Mouse (Mus musculus): ENCODE data around the gene Mpdu1. TPM values are rescaled to one million over a fixed set of nuclear protein-coding genes. Genes with fewer than 3 reads are reported as not detected.
A peak's percentile ranks its signal among the peaks of the same experiment; 100 is the strongest.

Mpdu1 gene
- polyA plus RNA-seq, 1 experiment from 2014 or later, result 58.9 TPM

DNA sequence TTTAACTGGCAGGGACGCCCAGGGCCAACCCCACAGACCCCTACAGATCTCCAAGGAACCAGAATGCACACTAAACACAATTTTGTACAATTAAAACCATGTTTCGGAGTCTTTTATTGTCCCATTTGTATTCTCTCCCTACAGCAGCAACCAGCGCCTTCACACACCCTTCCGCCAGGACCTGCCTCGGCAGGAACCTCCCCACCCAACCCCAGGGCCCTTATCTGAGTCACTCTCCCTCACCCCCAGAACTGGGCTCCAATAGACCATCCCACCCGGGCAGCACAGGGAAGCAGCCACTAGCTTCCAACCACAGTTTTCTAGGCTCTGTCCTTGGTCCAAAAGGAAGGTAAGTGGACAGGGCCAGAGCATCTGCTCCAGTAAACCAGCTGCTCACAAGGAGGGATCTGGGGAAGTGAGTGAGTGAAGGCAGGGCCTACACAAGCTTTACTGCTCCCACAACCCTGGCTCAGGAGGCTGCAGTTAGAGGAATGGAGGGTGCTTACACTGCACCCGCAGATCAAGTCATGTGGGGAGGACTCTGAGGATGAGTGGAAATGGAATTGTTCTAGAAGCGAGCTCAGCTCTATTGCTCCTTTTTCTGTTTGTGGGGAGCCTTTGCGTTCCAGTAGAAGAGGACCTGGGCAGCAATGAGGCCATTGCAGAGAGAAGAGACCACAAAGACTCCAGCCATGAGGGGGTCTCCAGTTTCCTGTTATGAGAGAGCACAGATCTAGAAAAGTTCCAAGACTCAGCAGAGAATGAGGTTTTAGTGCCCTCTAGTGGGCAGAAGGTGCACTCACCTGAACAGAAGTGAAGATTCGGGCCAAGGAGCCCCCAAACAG is 5.6 kb downstream of the Mpdu1 start:
- WGBS, result 65% methylated on average over 10 of the region's 10 CpGs
- H3K4me1 ChIP-seq, result peaks cover 45% of the 10 kb centered on the region
- ATAC-seq (ENCODE audit: insufficient number of reproducible peaks, low FRiP score, low TSS enrichment, low read depth), result no peak
- peak overlapping the region; percentile 77 for H3K27ac ChIP-seq
- H3K9ac ChIP-seq, result no peak overlapping the region
- peaks cover 56% of the 10 kb centered on the region for H3K36me3 ChIP-seq
- H3K27me3 ChIP-seq, result no peaks in the 10 kb centered on the region
- no peak overlapping the region for H3K4me3 ChIP-seq
- H3K9me3 ChIP-seq, result no peaks in the 10 kb centered on the region
- peak overlapping the region; percentile 19; the same call in 1 of the 2 replicates for H3K4me2 ChIP-seq

DNA sequence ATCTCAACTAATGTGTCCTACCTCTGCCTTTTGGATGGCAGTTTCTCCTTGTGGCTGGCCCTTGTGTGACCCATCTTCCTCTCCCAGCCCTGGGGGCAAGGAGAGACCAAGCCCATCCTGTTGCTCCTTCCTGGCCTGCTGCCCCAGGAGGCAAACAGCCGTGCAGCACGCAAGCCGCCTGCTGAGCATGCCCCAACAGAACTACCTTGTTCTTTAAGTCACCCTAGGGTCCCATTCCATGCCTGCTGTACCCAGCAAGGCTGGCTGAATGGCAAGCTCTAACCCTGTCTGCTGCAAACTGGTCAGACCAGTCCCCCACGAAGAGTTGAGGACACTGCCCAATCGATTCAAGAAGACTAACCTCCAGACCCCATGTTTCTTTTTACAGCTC is 6.4 kb downstream of the Mpdu1 start:
- Histone ChIP-seq H3K9ac (no peak overlapping the region), H3K27ac (peak overlapping the region; percentile 77), H3K36me3 (peaks cover 64% of the 10 kb centered on the region), H3K4me2 (peak overlapping the region; percentile 19), H3K27me3 (no peaks in the 10 kb centered on the region), H3K4me1 (peaks cover 37% of the 10 kb centered on the region), H3K4me3 (no peak overlapping the region), H3K9me3 (no peaks in the 10 kb centered on the region)
- ATAC-seq (ENCODE audit: insufficient number of reproducible peaks, low FRiP score, low TSS enrichment, low read depth), result no peak
- WGBS, result 71% methylated on average over 5 of the region's 5 CpGs

DNA sequence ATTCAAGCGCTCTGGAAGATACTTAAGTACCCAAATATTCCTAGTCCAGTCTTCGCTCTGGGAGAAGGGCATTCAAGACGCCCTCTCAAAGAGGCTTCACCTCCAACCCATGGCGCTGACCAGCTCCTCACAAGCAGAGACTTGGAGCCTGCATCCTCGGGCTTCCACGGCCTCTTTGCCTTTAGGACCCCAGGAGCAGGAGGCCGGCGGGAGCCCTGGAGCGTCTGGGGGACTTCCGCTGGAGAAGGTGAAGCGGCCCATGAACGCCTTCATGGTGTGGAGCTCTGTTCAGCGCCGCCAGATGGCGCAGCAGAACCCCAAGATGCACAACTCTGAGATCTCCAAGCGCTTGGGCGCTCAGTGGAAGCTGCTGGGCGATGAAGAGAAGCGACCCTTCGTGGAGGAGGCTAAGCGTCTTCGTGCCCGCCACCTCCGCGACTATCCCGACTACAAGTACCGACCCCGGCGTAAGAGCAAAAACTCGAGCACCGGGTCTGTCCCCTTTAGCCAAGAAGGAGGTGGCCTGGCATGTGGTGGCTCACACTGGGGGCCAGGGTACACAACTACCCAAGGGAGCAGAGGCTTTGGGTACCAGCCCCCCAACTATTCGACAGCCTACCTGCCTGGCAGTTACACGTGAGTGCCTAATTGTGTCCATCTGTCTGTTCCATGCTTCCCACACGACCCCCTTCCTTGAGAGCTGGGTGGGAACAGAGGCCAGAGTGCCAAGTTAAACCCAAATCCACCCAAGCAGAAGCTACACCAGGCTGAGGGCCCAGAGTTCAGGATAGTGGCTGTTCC is 7.0 kb downstream of the Mpdu1 start, which contains the start of gene Sox15:
TSS of gene Sox15 (plus strand) at position 51 of the 801 bp plus-strand sequence.
- Histone ChIP-seq H3K4me3 (no peak within 1 kb of the TSS), H3K36me3 (peaks cover 70% of the 10 kb centered on the region), H3K4me2 (peak within 1 kb of the TSS; percentile 19), H3K9me3 (no peaks in the 10 kb centered on the region), H3K27ac (peak within 1 kb of the TSS; percentile 77), H3K4me1 (peaks cover 37% of the 10 kb centered on the region), H3K27me3 (no peaks in the 10 kb centered on the region), H3K9ac (0 out of 2 replicates have a peak within 1 kb of the TSS, but pooled peaks have one; percentile 21)
- peak; percentile 31; the same call in 1 of the 2 replicates for ATAC-seq (ENCODE audit: insufficient number of reproducible peaks, low FRiP score, low TSS enrichment, low read depth)
- 19% methylated on average over 34 of the region's 34 CpGs for WGBS

DNA sequence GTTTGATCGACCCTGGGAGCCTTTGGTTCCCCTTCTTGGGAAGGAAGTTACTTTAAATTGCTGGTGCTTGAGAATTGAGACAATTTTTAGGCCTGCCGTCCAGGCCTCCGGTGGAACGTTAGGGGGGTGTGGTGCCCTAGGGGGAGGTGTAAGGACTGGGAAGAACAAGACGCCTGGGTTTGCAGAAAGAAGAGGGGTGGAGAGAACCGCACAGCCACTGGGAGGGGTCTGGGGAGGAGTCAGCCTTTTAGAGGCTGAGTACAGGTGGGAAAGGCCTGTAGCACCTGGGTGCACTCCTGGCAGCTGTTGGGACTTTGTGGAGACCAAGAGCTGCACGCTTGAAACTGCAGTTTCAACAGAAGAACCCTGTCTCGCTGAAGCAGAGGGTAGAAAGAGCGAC is 7.7 kb downstream of the Mpdu1 start:
- no peaks in the 10 kb centered on the region for H3K27me3 ChIP-seq
- peak overlapping the region; percentile 77 for H3K27ac ChIP-seq
- WGBS, result 29% methylated on average over 9 of the region's 9 CpGs
- H3K9ac ChIP-seq, result no peak overlapping the region
- H3K9me3 ChIP-seq, result no peaks in the 10 kb centered on the region
- H3K4me3 ChIP-seq, result no peak overlapping the region
- ATAC-seq (ENCODE audit: insufficient number of reproducible peaks, low FRiP score, low TSS enrichment, low read depth), result no peak
- H3K4me2 ChIP-seq, result no peak overlapping the region
- peaks cover 77% of the 10 kb centered on the region for H3K36me3 ChIP-seq
- H3K4me1 ChIP-seq, result peaks cover 37% of the 10 kb centered on the region

DNA sequence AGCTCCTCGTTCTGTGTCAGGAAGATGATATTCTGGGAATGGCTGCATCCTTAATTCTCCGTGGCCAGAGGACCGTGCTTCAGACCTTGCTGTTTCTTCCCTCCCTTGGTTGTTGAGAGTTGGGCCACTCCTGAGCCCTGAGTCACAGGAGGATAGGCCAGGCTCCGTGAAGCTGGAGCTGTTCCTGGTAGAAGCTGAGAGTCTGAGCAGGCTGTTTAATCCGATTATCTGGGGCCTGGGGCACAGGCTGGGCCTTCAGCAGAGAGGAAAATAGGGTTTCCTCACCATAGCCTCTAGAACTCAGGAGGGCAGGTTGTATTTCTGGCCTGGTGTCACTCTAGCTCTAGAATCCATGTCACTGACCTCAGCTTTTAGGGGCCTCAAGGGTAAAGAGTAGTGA is 9.0 kb downstream of the Mpdu1 start:
- Histone ChIP-seq H3K9me3 (no peaks in the 10 kb centered on the region), H3K27me3 (no peaks in the 10 kb centered on the region), H3K4me1 (peaks cover 37% of the 10 kb centered on the region), H3K4me3 (no peak overlapping the region), H3K27ac (no peak overlapping the region), H3K4me2 (no peak overlapping the region), H3K36me3 (peaks cover 78% of the 10 kb centered on the region), H3K9ac (no peak overlapping the region)
- WGBS, result 68% methylated on average over 5 of the region's 5 CpGs
- ATAC-seq (ENCODE audit: insufficient number of reproducible peaks, low FRiP score, low TSS enrichment, low read depth), result no peak

DNA sequence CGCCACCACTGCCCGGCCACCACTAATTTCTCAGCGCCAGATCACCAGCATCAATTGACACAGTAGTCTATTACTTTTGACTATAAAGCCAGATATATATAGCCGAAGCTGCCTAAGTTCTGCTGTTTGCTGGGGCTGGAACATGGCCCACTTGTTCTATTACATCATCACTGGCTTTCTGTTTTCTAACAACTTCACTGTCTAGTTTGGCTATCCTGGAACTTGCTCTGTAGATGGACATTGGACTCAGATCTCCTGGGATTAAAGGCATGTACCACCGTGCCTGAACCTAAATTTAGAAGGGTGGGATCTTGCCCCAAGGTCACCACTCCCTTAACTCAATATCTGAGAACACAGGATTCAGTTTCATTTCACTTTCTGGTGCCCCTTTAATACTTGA is 16.6 kb downstream of the Mpdu1 start:
- Histone ChIP-seq H3K36me3 (peaks cover 96% of the 10 kb centered on the region), H3K4me3 (no peak overlapping the region), H3K4me2 (no peak overlapping the region), H3K27ac (no peak overlapping the region), H3K9me3 (no peaks in the 10 kb centered on the region), H3K4me1 (no peaks in the 10 kb centered on the region), H3K9ac (no peak overlapping the region), H3K27me3 (no peaks in the 10 kb centered on the region)
- WGBS, result 92% methylated on average over 5 of the region's 5 CpGs
- ATAC-seq (ENCODE audit: insufficient number of reproducible peaks, low FRiP score, low TSS enrichment, low read depth), result no peak

DNA sequence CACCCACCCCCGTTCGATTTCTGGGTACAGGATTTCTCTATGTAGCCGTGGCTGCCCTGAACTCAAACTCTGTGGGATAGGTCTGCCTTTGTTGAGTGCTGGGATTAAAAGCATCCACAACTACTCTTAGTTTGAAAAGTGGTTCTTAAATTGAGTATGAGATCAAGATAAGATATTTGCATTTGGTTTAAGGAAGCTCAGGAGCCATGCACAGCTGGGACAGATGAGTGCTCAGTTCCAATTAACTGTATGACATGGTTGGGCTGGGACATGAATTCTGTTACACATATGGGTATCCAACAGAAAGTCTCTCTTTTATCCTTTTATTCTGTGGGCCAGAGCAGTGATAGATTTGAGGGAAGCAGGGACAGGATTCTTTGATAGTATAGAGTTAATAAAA is 27.0 kb downstream of the Mpdu1 start:
- WGBS, result 81% methylated on average over 3 of the region's 3 CpGs
- no peak overlapping the region for H3K4me3 ChIP-seq
- peaks cover 24% of the 10 kb centered on the region for H3K36me3 ChIP-seq
- no peak overlapping the region for H3K27ac ChIP-seq
- no peak overlapping the region for H3K9ac ChIP-seq
- ATAC-seq (ENCODE audit: insufficient number of reproducible peaks, low FRiP score, low TSS enrichment, low read depth), result no peak
- H3K27me3 ChIP-seq, result no peaks in the 10 kb centered on the region
- H3K4me1 ChIP-seq, result peaks cover 19% of the 10 kb centered on the region
- 0 out of 2 replicates have a peak overlapping the region, but pooled peaks have one; percentile 7 for H3K4me2 ChIP-seq
- no peaks in the 10 kb centered on the region for H3K9me3 ChIP-seq

DNA sequence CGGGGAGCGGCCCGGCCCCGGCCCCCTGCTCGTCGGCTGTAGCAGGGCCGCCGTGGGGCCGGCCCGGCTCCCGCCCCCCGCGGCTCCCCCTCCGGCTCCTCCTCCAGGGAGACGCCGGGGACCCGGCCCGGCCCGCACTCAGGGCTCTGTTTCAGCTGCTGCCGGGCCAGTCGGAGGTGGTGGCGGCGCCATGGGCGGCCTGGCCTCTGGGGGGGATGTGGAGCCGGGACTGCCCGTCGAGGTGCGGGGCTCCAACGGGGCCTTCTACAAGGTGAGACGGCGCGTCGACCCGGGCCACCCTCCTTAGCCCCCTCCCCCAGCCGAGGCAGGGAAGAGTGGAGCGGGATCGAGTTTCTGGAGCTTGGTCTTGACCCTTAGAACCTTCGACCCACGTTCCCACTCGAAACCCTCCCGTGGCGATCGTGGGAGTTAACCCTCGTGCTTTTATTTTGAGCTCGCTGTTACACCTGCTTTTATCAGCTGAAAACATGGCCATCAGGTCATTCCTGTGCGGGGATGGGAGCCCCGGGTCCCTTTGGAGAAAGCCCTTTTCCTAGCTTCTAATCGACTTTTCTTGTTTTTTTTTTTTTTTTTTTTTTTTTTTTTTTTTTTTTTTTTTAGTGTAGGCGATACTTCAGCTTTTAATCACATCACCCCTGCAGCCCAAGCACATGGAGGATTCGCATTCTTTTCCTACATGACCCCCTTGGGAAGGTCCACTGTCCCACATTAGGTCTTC is 29.1 kb downstream of the Mpdu1 start:
- WGBS, result under 1% methylated on average over 36 of the region's 50 CpGs
- peak overlapping the region; percentile 98 for H3K9ac ChIP-seq
- ATAC-seq (ENCODE audit: insufficient number of reproducible peaks, low FRiP score, low TSS enrichment, low read depth), result peak; percentile 53; the same call in 1 of the 2 replicates
- H3K27ac ChIP-seq, result peak overlapping the region; percentile 98
- H3K4me3 ChIP-seq, result peak overlapping the region; percentile 95
- peak overlapping the region; percentile 50 for H3K4me2 ChIP-seq
- H3K4me1 ChIP-seq, result peaks cover 19% of the 10 kb centered on the region
- no peaks in the 10 kb centered on the region for H3K27me3 ChIP-seq
- H3K36me3 ChIP-seq, result peaks cover 9% of the 10 kb centered on the region; the same call in 1 of the 2 replicates
- H3K9me3 ChIP-seq, result no peaks in the 10 kb centered on the region

DNA sequence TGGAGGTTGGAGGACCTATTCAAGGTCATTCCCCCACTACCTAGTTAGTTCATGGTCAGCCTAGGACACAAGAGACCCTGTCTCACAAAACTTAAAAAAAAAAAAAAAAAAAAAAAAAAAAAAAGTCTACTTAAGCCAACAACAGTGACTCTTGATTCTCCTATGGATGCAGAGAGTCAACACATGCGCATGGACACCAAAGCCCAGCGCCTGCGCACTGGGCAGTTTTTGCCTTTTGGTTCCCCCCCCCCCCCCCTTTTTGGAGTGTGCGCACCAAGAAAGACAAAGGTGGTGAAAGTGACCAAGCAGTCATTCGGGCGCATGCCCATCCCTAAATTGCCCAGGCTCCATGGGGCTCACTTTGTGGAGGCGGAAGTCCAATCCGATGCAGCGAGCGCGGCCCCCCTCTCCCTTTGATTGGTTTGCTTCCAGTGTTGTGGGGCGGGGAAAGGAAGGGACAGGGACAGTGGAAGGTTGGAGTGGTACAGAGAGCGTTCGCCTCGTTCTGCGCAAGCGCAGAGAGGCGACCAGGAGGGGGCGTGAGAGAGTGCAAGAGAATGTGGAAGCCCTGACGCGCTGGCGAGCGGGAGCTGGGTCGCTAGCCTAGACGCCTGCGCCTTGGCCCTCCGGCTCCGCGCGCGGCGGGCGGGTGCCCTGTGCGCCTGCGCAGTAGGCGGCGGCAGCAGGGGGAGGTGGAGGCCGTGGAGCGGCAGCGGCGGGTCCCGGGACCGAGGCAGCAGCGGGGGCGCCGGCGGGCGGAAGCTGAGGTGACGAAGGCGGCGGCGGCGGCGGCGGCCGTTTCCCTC is 30.0 kb downstream of the Mpdu1 start, which contains the start of gene Fxr2:
TSS of gene Fxr2 (plus strand) at position 707 of the 806 bp plus-strand sequence.
- Histone ChIP-seq H3K9me3 (no peaks in the 10 kb centered on the region), H3K4me1 (peaks cover 19% of the 10 kb centered on the region), H3K27ac (peak within 1 kb of the TSS; percentile 98), H3K4me2 (peak within 1 kb of the TSS; percentile 50), H3K4me3 (peak within 1 kb of the TSS; percentile 95), H3K27me3 (no peaks in the 10 kb centered on the region), H3K9ac (peak within 1 kb of the TSS; percentile 98), H3K36me3 (peaks cover 4% of the 10 kb centered on the region; the same call in 1 of the 2 replicates)
- peak; percentile 98 for ATAC-seq (ENCODE audit: insufficient number of reproducible peaks, low FRiP score, low TSS enrichment, low read depth)
- WGBS, result 0% methylated on average over 39 of the region's 56 CpGs

DNA sequence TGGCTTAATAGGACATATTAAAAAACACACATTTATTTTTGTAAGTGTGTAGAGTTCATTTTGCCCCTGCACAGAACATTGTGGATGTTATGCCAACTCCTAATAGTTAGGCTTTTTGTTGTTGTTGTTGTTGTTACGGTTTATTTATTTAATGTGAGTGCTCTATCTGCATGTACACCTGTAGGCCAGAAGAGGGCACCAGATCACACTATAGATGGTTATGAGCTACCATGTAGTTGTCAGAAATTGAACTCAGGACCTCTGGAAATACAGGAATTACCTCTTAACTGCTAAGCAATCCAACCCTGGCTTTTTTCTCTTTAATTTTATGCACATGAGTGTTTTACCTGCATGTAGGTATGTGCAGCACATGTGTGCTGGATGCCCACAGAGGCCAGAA is 32.6 kb downstream of the Mpdu1 start:
- Histone ChIP-seq H3K9ac (no peak overlapping the region), H3K27ac (no peak overlapping the region), H3K9me3 (no peaks in the 10 kb centered on the region), H3K4me1 (peaks cover 11% of the 10 kb centered on the region; the same call in 1 of the 2 replicates), H3K4me2 (no peak overlapping the region), H3K4me3 (no peak overlapping the region), H3K27me3 (no peaks in the 10 kb centered on the region), H3K36me3 (no peaks in the 10 kb centered on the region)
- ATAC-seq (ENCODE audit: insufficient number of reproducible peaks, low FRiP score, low TSS enrichment, low read depth), result no peak
- WGBS, result 50% methylated on average over 1 of the region's 1 CpGs

DNA sequence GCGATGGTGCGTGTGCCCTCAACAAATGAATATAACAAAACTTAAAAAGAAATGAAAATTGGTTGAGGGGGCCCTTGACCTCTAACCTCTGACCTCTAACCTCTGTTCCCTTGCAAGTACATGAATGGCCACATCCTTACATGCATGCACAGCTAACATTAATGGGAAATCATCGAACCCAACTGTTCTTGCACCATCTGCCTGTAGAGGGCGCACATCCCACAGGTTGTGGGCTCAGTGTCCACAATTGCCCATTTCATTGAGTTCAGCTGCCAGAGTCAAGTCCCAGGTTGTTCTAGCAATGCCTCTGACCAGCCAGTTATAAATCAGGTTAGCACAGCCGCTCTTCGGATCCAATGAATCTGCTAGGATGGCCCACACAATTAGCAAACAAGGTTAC is 34.2 kb downstream of the Mpdu1 start:
- Histone ChIP-seq H3K4me2 (no peak overlapping the region), H3K36me3 (no peaks in the 10 kb centered on the region), H3K9ac (no peak overlapping the region), H3K4me3 (no peak overlapping the region), H3K9me3 (no peaks in the 10 kb centered on the region), H3K4me1 (no peaks in the 10 kb centered on the region), H3K27me3 (no peaks in the 10 kb centered on the region), H3K27ac (no peak overlapping the region)
- no peak for ATAC-seq (ENCODE audit: insufficient number of reproducible peaks, low FRiP score, low TSS enrichment, low read depth)
- WGBS, result 35% methylated on average over 6 of the region's 6 CpGs
